Mouse (Mus musculus): ENCODE measurements at regions not wholly inside any gene's neighbourhood (a gene's known extent, or its start where the extent isn't known, plus 50 kb on each side); places are given as distances from the start of the nearest gene placed in this dataset.

DNA sequence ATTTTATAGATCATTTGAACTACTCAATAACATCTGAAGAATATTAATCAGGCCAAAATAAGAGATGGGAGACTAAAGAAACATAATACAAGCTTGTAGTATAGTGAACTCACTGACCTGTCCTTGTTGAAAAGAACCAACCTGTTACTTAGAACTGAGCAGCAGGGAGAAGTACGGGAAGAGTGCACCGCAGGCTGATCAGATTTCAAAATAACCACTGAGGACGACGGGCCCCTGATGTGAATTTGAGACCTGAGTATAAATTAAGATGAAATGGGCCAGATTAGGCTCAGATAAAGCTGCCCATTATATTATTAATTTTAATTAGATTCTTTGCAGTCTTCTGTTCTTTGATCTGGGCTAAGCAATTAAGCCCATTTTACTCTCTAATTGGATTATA is 391.2 kb upstream of the Tyrp1 start:
- Histone ChIP-seq H3K27me3 (replicated peaks; ENCODE audit: control insufficient read depth, insufficient read depth, low read length) (no peaks in the 10 kb centered on the region), H3K9me3 (ENCODE audit: control insufficient read depth, low read length) (no peaks in the 10 kb centered on the region), H3K4me3 (ENCODE audit: low read length) (no peak overlapping the region), H3K27ac (ENCODE audit: low read depth, low read length) (no peak overlapping the region), H3K4me2 (ENCODE audit: low read length) (no peak overlapping the region), H3K4me1 (ENCODE audit: control insufficient read depth, insufficient read depth, low read depth, low read length) (no peaks in the 10 kb centered on the region), H3K36me3 (ENCODE audit: control insufficient read depth, insufficient read depth, low read length) (no peaks in the 10 kb centered on the region), H3K9ac (ENCODE audit: low read depth, low read length) (no peak overlapping the region)
- 42% methylated on average over 4 of the region's 4 CpGs for WGBS
- ATAC-seq, result no peak

DNA sequence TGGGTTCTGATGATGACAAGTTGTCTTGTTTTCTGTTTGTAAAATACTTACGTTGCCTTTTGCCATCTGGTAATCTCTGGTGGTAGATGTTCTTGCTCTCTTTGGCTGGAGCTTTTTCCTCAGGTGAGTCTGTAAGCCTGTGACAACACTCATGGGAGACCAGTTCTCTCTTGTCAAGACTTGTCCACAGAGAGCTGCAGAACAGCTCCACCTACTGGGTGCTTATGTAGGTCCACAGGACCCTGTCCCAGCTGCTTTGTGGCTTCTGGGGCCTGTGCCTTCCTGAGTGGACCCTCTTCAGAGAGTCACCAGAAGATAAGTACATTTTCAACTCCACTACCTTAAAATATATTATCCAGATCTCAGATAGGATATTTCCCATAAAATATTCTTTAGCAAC is 370.3 kb upstream of the Tyrp1 start:
- Histone ChIP-seq H3K9me3 (ENCODE audit: control insufficient read depth, low read length) (no peaks in the 10 kb centered on the region), H3K36me3 (ENCODE audit: control insufficient read depth, insufficient read depth, low read length) (no peaks in the 10 kb centered on the region), H3K4me2 (ENCODE audit: low read length) (no peak overlapping the region), H3K27ac (ENCODE audit: low read depth, low read length) (no peak overlapping the region), H3K4me1 (ENCODE audit: control insufficient read depth, insufficient read depth, low read depth, low read length) (no peaks in the 10 kb centered on the region), H3K9ac (ENCODE audit: low read depth, low read length) (no peak overlapping the region), H3K4me3 (ENCODE audit: low read length) (no peak overlapping the region), H3K27me3 (replicated peaks; ENCODE audit: control insufficient read depth, insufficient read depth, low read length) (no peaks in the 10 kb centered on the region)
- 75% methylated on average over 1 of the region's 1 CpGs for WGBS
- no peak for ATAC-seq

DNA sequence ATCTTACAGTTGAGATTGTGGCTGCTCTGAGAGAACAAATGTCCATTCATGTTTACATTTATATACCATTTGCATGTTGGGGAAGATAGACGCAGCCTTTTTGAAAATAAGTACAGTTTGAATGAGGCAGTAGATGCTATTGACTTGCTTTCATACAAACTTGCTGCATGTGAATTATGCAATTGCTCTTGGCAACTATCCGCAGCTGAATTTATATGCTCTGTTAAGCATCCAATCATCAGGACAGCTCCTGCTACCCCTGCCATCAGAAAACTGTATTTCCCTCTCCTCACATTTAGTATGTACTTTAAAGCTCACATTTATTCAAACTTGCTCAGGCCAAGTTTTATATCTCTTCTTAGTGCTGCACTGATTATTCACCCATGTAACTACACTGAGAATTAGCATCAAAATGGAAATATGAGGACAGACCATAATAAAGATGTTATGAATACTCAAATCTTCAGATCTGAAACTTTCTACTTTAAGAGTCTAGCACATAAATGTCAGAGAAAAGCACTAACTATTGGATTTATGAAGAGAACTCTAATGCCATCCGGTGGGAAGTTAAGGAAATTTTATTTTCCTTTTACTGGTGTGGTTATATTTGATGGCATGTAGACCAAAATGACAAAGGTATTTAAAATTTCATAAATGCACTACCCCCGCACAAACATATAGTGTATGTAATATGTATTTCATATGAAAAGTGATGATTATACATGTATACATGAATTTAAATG is 358.0 kb upstream of the Tyrp1 start:
- Histone ChIP-seq H3K4me1 (ENCODE audit: control insufficient read depth, insufficient read depth, low read depth, low read length) (no peaks in the 10 kb centered on the region), H3K4me2 (ENCODE audit: low read length) (no peak overlapping the region), H3K4me3 (ENCODE audit: low read length) (no peak overlapping the region), H3K36me3 (ENCODE audit: control insufficient read depth, insufficient read depth, low read length) (no peaks in the 10 kb centered on the region), H3K9ac (ENCODE audit: low read depth, low read length) (no peak overlapping the region), H3K9me3 (ENCODE audit: control insufficient read depth, low read length) (no peaks in the 10 kb centered on the region), H3K27me3 (replicated peaks; ENCODE audit: control insufficient read depth, insufficient read depth, low read length) (no peaks in the 10 kb centered on the region), H3K27ac (ENCODE audit: low read depth, low read length) (no peak overlapping the region)
- 73% methylated on average over 4 of the region's 4 CpGs for WGBS
- ATAC-seq, result no peak

DNA sequence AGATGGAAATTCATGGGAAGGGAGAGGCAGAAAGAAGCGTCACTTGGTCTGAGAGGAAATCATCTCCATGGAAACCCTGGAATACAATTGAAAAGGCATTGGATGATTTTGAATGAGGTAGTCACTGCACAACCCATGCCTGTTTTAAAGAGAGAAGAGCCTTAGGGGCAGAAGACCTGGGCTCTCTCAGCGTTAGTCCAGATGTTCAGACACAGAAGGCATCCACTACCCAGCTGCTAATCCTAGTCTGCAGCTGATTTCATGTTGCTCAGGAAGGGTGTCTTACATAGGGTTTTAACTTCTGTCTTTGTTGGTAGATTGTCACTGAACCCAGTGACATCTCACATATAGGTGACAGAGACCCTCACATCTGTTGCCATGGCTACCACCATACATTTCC is 318.8 kb upstream of the Tyrp1 start:
- WGBS, result 53% methylated on average over 2 of the region's 2 CpGs
- H3K36me3 ChIP-seq (ENCODE audit: control insufficient read depth, insufficient read depth, low read length), result no peaks in the 10 kb centered on the region

DNA sequence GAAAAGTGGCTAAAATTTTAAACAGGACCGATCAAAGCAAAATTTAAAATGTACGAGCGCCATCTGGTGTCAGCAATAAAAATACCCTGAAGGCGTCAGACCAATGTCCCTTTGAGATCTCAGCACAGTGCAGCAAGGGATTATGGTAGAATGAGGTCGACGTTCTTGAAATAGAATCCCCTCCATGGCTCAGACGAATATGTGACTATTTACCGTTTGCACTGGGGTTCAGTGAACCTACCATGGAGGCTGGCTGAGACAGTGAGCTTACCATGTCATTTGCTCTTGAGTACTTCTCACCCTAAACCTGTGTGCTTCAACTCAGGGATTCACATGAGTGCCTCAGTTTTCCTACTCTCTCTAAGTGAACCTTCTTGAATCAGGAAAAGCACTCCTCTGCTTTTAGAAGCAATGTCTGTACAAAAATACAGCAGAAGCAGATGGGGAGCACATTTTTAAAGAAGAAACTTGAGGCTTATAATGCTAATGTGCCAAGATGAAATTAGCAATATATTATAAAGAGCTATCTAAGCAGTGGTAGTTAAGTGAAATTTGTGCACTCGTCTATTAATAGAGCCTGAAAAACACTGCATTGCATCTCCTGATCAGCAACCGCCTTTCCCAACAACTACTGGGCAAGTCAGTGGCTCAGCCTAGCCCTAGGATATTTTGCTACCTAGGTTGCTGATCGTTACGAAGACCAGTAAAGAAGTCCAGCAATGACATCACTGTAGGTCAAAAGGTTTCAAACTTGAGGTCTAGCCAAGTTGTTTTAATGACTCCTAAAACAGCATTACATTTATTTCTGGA is 316.2 kb upstream of the Tyrp1 start:
- H3K27ac ChIP-seq (ENCODE audit: low read depth, low read length), result no peak overlapping the region
- H3K9me3 ChIP-seq (ENCODE audit: control insufficient read depth, low read length), result no peaks in the 10 kb centered on the region
- ATAC-seq, result peak; percentile 80
- no peak overlapping the region for H3K4me3 ChIP-seq (ENCODE audit: low read length)
- H3K9ac ChIP-seq (ENCODE audit: low read depth, low read length), result no peak overlapping the region
- peak overlapping the region; percentile 25; the same call in 1 of the 2 replicates for H3K4me2 ChIP-seq (ENCODE audit: low read length)
- no peaks in the 10 kb centered on the region for H3K4me1 ChIP-seq (ENCODE audit: control insufficient read depth, insufficient read depth, low read depth, low read length)
- no peaks in the 10 kb centered on the region for H3K27me3 ChIP-seq (replicated peaks; ENCODE audit: control insufficient read depth, insufficient read depth, low read length)
- 25% methylated on average over 12 of the region's 12 CpGs for WGBS
- H3K36me3 ChIP-seq (ENCODE audit: control insufficient read depth, insufficient read depth, low read length), result no peaks in the 10 kb centered on the region

More for the DNA sequence above, 318.8 kb upstream of the Tyrp1 start:
- no peak for ATAC-seq
- Histone ChIP-seq H3K4me3 (ENCODE audit: low read length) (no peak overlapping the region), H3K27ac (ENCODE audit: low read depth, low read length) (no peak overlapping the region), H3K9ac (ENCODE audit: low read depth, low read length) (no peak overlapping the region), H3K4me2 (ENCODE audit: low read length) (no peak overlapping the region), H3K27me3 (replicated peaks; ENCODE audit: control insufficient read depth, insufficient read depth, low read length) (no peaks in the 10 kb centered on the region), H3K4me1 (ENCODE audit: control insufficient read depth, insufficient read depth, low read depth, low read length) (no peaks in the 10 kb centered on the region), H3K9me3 (ENCODE audit: control insufficient read depth, low read length) (no peaks in the 10 kb centered on the region)

DNA sequence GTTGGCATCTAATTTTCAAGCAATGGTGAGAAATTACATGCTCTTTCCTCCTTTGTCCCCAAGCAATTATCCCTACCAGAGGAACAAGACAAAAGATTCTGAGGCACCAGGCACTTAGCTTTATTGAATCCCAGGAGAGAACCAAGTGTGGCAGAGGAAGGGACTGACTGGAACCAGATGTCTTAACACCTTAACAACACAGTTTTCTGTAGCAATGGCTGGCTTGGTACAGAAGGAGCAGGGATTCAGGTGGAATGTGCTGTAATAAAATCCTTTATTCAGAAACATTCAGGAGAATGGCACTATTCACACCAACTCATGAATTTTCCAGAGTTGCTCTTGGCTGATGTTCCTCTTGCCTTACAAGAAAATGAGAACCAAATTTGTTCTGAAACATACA is 315.3 kb upstream of the Tyrp1 start:
- Histone ChIP-seq H3K4me2 (ENCODE audit: low read length) (no peak overlapping the region), H3K4me1 (ENCODE audit: control insufficient read depth, insufficient read depth, low read depth, low read length) (no peaks in the 10 kb centered on the region), H3K9me3 (ENCODE audit: control insufficient read depth, low read length) (no peaks in the 10 kb centered on the region), H3K27ac (ENCODE audit: low read depth, low read length) (no peak overlapping the region), H3K27me3 (replicated peaks; ENCODE audit: control insufficient read depth, insufficient read depth, low read length) (no peaks in the 10 kb centered on the region), H3K9ac (ENCODE audit: low read depth, low read length) (no peak overlapping the region), H3K4me3 (ENCODE audit: low read length) (no peak overlapping the region), H3K36me3 (ENCODE audit: control insufficient read depth, insufficient read depth, low read length) (no peaks in the 10 kb centered on the region)
- ATAC-seq, result no peak

DNA sequence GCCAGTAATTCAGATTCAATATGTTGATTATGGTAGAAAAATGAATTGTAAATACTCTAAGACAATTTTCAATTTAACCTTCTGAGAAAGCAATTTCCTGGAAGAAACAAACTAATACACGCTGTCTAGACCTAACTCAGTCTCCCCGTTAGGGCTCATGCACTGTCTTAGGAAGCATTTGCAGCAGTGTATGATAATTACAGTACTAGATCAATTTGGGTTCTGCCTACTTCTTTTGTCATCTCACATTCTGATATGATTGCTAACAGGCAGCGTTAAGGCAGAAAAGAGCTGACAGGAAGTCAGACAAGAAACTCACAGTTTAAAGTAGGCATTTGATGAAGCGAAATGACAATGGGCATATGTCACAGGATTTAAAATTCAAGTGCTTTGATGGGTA is 294.1 kb upstream of the Tyrp1 start:
- Histone ChIP-seq H3K4me2 (ENCODE audit: low read length) (no peak overlapping the region), H3K36me3 (ENCODE audit: control insufficient read depth, insufficient read depth, low read length) (no peaks in the 10 kb centered on the region), H3K27ac (ENCODE audit: low read depth, low read length) (no peak overlapping the region), H3K27me3 (replicated peaks; ENCODE audit: control insufficient read depth, insufficient read depth, low read length) (no peaks in the 10 kb centered on the region), H3K4me1 (ENCODE audit: control insufficient read depth, insufficient read depth, low read depth, low read length) (no peaks in the 10 kb centered on the region), H3K9ac (ENCODE audit: low read depth, low read length) (no peak overlapping the region), H3K9me3 (ENCODE audit: control insufficient read depth, low read length) (no peaks in the 10 kb centered on the region), H3K4me3 (ENCODE audit: low read length) (no peak overlapping the region)
- 74% methylated on average over 4 of the region's 4 CpGs for WGBS
- ATAC-seq, result no peak

DNA sequence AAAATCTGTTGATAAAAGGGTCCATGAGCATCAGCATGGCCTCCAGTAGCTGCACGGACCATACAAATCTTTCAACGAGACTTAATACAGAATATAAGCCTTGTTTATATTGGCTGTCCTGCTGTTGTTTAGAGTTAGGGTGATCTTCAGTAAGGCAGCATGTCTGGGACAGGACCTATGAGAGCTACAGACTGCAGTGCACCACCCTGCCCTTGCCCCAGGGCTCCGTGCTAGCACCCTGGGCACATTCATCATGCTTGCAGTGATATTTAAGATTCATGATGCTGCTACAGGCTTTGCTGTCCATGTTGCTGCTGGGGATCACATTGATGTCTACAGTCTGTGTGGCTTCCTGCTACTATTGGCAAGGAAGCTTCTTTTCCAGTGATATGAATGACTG is 288.8 kb upstream of the Tyrp1 start:
- Histone ChIP-seq H3K9ac (ENCODE audit: low read depth, low read length) (no peak overlapping the region), H3K27ac (ENCODE audit: low read depth, low read length) (no peak overlapping the region), H3K9me3 (ENCODE audit: control insufficient read depth, low read length) (no peaks in the 10 kb centered on the region), H3K27me3 (replicated peaks; ENCODE audit: control insufficient read depth, insufficient read depth, low read length) (no peaks in the 10 kb centered on the region), H3K4me2 (ENCODE audit: low read length) (no peak overlapping the region), H3K4me1 (ENCODE audit: control insufficient read depth, insufficient read depth, low read depth, low read length) (no peaks in the 10 kb centered on the region), H3K4me3 (ENCODE audit: low read length) (no peak overlapping the region), H3K36me3 (ENCODE audit: control insufficient read depth, insufficient read depth, low read length) (no peaks in the 10 kb centered on the region)
- ATAC-seq, result no peak
- WGBS, result 83% methylated on average over 3 of the region's 3 CpGs

DNA sequence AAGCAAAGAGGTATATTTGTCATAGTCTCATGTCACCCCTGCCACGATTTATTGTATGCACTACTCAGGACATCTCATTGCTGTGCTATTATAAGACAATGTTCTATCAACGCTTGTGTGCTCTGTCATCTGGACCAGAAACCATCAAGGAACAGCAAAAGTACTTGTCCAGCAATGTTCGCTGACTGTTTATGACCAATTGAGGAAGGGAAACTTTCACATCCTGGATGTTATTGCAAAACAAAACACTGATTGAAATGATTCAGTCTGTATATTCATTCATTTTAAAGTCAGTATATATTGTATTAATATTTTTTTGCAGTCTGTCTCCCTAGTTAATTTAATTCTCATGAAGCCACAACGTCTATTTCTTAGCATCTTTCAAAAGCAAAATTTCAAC is 244.5 kb upstream of the Tyrp1 start:
- Histone ChIP-seq H3K36me3 (ENCODE audit: control insufficient read depth, insufficient read depth, low read length) (no peaks in the 10 kb centered on the region), H3K9ac (ENCODE audit: low read depth, low read length) (no peak overlapping the region), H3K4me1 (ENCODE audit: control insufficient read depth, insufficient read depth, low read depth, low read length) (no peaks in the 10 kb centered on the region), H3K27ac (ENCODE audit: low read depth, low read length) (no peak overlapping the region), H3K27me3 (replicated peaks; ENCODE audit: control insufficient read depth, insufficient read depth, low read length) (no peaks in the 10 kb centered on the region), H3K9me3 (ENCODE audit: control insufficient read depth, low read length) (no peaks in the 10 kb centered on the region), H3K4me3 (ENCODE audit: low read length) (no peak overlapping the region), H3K4me2 (ENCODE audit: low read length) (no peak overlapping the region)
- ATAC-seq, result no peak
- WGBS, result 84% methylated on average over 4 of the region's 4 CpGs

All from hindbrain, embryonic 16.5 days (tissue).